Mouse (Mus musculus) olfactory bulb, adult 2 months (tissue): Measurements from ENCODE around the gene Mpzl3.

Experiments used
- CTCF ChIP-seq: fragments of 200-500 bp; IDR thresholded peaks from 2 replicates; pipeline ENCODE4 v1.5.1; 2012; ENCODE audit warnings: low read depth, mild to moderate bottlenecking, low read length, moderate library complexity; ENCODE audit not compliant: insufficient read depth
- POLR2A ChIP-seq: fragments of 200-500 bp; IDR thresholded peaks from 2 replicates; pipeline ENCODE4 v1.6.1; 2012; ENCODE audit warnings: mild to moderate bottlenecking, low read depth, low read length, moderate library complexity; ENCODE audit not compliant: insufficient read depth

DNA sequence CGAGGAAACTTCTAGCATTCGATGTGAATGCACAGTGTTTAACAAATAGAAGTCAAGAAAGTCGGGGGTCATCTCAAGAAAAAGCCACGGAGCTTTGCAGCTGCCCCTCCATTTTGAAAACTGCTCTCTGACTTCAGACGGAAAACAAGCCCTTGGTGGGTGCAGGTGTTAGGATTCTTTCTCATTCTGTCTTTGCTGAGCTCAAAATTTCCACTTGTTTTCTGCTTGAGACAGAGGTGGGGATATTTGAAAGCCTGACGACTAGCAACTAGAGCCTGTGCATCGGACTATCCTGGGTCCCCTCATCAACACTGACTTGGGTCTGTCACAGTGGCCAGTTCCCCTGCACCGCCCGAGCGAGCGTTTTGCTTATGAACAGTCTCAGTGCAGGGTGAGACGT is 47.6 kb upstream of the Mpzl3 start:
- no peak for TF ChIP-seq CTCF
- TF ChIP-seq POLR2A = no peak
